Mouse (Mus musculus): Measurements from ENCODE around the gene Ube2q1. TPM values are rescaled to one million over a fixed set of nuclear protein-coding genes. Genes with fewer than 3 reads are reported as not detected.

The Ube2q1 gene
- polyA plus RNA-seq, 1 experiment: 26.2 TPM

GRCm38 (mm10) chr3:89808638-89809037 lies 35.2 kb downstream of the Ube2q1 start:
- Histone ChIP-seq H3K4me3 (ENCODE audit: low read depth, low read length) (no peak overlapping the region), H3K36me3 (ENCODE audit: control insufficient read depth, insufficient read depth, low read length) (no peaks in the 10 kb centered on the region), H3K27me3 (ENCODE audit: control insufficient read depth, insufficient read depth, low read length) (peaks cover 2% of the 10 kb centered on the region; the same call in 1 of the 2 replicates), H3K27ac (ENCODE audit: insufficient read depth, low read depth, low read length) (no peak overlapping the region), H3K4me1 (ENCODE audit: control insufficient read depth, insufficient read depth, insufficient read length, low read length) (no peaks in the 10 kb centered on the region)
- TF ChIP-seq POLR2A (IDR thresholded peaks at IDR 0.05; ENCODE audit: low read depth, low read length) (no peak), CTCF (IDR thresholded peaks at IDR 0.05; ENCODE audit: extremely low read depth, insufficient read length, insufficient replicate concordance, low read depth, low read length) (no peak)
- 31% methylated on average over 9 of the region's 9 CpGs for WGBS

- Histone ChIP-seq H3K36me3 (ENCODE audit: control insufficient read depth, insufficient read depth, low read length) (no peaks in the 10 kb centered on the region), H3K4me3 (ENCODE audit: low read depth, low read length) (no peak overlapping the region), H3K27ac (ENCODE audit: insufficient read depth, low read depth, low read length) (no peak overlapping the region), H3K4me1 (ENCODE audit: control insufficient read depth, insufficient read depth, insufficient read length, low read length) (no peaks in the 10 kb centered on the region), H3K27me3 (ENCODE audit: control insufficient read depth, insufficient read depth, low read length) (peaks cover 2% of the 10 kb centered on the region; the same call in 1 of the 2 replicates)
- TF ChIP-seq CTCF (IDR thresholded peaks at IDR 0.05; ENCODE audit: extremely low read depth, insufficient read length, insufficient replicate concordance, low read depth, low read length) (0 out of 2 replicates have a peak, but pooled peaks have one; percentile 6), POLR2A (IDR thresholded peaks at IDR 0.05; ENCODE audit: low read depth, low read length) (no peak)
Observed at GRCm38 (mm10) chr3:89810841-89811240, 37.4 kb downstream of the Ube2q1 start.

GRCm38 (mm10) chr3:89812166-89812565 lies 38.8 kb downstream of the Ube2q1 start:
- H3K27ac ChIP-seq (ENCODE audit: insufficient read depth, low read depth, low read length): no peak overlapping the region
- H3K4me3 ChIP-seq (ENCODE audit: low read depth, low read length): no peak overlapping the region
- H3K36me3 ChIP-seq (ENCODE audit: control insufficient read depth, insufficient read depth, low read length): no peaks in the 10 kb centered on the region
- peaks cover 2% of the 10 kb centered on the region; the same call in 1 of the 2 replicates for H3K27me3 ChIP-seq (ENCODE audit: control insufficient read depth, insufficient read depth, low read length)
- no peaks in the 10 kb centered on the region for H3K4me1 ChIP-seq (ENCODE audit: control insufficient read depth, insufficient read depth, insufficient read length, low read length)
- no peak for TF ChIP-seq CTCF (IDR thresholded peaks at IDR 0.05; ENCODE audit: extremely low read depth, insufficient read length, insufficient replicate concordance, low read depth, low read length)
- TF ChIP-seq POLR2A (IDR thresholded peaks at IDR 0.05; ENCODE audit: low read depth, low read length): no peak
- 64% methylated on average over 3 of the region's 3 CpGs for WGBS

GRCm38 (mm10) chr3:89814051-89814450 lies 40.6 kb downstream of the Ube2q1 start:
- Histone ChIP-seq H3K36me3 (ENCODE audit: control insufficient read depth, insufficient read depth, low read length) (no peaks in the 10 kb centered on the region), H3K27me3 (ENCODE audit: control insufficient read depth, insufficient read depth, low read length) (peaks cover 2% of the 10 kb centered on the region; the same call in 1 of the 2 replicates), H3K27ac (ENCODE audit: insufficient read depth, low read depth, low read length) (no peak overlapping the region), H3K4me3 (ENCODE audit: low read depth, low read length) (no peak overlapping the region), H3K4me1 (ENCODE audit: control insufficient read depth, insufficient read depth, insufficient read length, low read length) (no peaks in the 10 kb centered on the region)
- 69% methylated on average over 7 of the region's 7 CpGs for WGBS
- TF ChIP-seq POLR2A (IDR thresholded peaks at IDR 0.05; ENCODE audit: low read depth, low read length) (no peak), CTCF (IDR thresholded peaks at IDR 0.05; ENCODE audit: extremely low read depth, insufficient read length, insufficient replicate concordance, low read depth, low read length) (no peak)

GRCm38 (mm10) chr3:89817056-89817455 lies 43.6 kb downstream of the Ube2q1 start:
- WGBS: 66% methylated on average over 4 of the region's 4 CpGs
- Histone ChIP-seq H3K4me1 (ENCODE audit: control insufficient read depth, insufficient read depth, insufficient read length, low read length) (no peaks in the 10 kb centered on the region), H3K27me3 (ENCODE audit: control insufficient read depth, insufficient read depth, low read length) (peaks cover 2% of the 10 kb centered on the region), H3K27ac (ENCODE audit: insufficient read depth, low read depth, low read length) (no peak overlapping the region), H3K4me3 (ENCODE audit: low read depth, low read length) (no peak overlapping the region), H3K36me3 (ENCODE audit: control insufficient read depth, insufficient read depth, low read length) (no peaks in the 10 kb centered on the region)
- peak; percentile 60 for TF ChIP-seq CTCF (IDR thresholded peaks at IDR 0.05; ENCODE audit: extremely low read depth, insufficient read length, insufficient replicate concordance, low read depth, low read length)
- no peak for TF ChIP-seq POLR2A (IDR thresholded peaks at IDR 0.05; ENCODE audit: low read depth, low read length)

DNA sequence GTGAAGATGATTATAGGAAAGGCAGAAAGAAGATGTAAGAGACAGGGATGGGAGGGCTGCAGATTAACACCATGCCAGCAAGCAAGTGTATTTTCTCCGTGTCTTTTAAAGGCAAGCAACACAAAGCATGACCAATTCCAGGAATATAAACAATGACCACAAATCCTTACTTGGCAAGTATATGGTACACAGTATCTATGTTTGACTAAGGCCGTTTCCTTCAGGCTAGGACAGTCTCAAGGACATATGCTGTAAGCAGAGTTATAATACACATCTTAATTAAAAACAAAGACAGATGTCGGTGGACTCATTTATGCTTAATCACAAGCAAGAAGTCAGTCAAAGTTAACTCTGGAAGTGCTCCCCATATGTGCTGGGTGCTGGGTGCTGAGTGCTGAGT lies 45.2 kb downstream of the Ube2q1 start:
- no peaks in the 10 kb centered on the region for H3K36me3 ChIP-seq (ENCODE audit: control insufficient read depth, insufficient read depth, low read length)
- H3K4me1 ChIP-seq (ENCODE audit: control insufficient read depth, insufficient read depth, insufficient read length, low read length): no peaks in the 10 kb centered on the region
- TF ChIP-seq POLR2A (IDR thresholded peaks at IDR 0.05; ENCODE audit: low read depth, low read length): no peak
- TF ChIP-seq CTCF (IDR thresholded peaks at IDR 0.05; ENCODE audit: extremely low read depth, insufficient read length, insufficient replicate concordance, low read depth, low read length): no peak
- 48% methylated on average over 3 of the region's 3 CpGs for WGBS
- no peaks in the 10 kb centered on the region; the same call in 1 of the 2 replicates for H3K27me3 ChIP-seq (ENCODE audit: control insufficient read depth, insufficient read depth, low read length)
- H3K27ac ChIP-seq (ENCODE audit: insufficient read depth, low read depth, low read length): no peak overlapping the region
- H3K4me3 ChIP-seq (ENCODE audit: low read depth, low read length): no peak overlapping the region

DNA sequence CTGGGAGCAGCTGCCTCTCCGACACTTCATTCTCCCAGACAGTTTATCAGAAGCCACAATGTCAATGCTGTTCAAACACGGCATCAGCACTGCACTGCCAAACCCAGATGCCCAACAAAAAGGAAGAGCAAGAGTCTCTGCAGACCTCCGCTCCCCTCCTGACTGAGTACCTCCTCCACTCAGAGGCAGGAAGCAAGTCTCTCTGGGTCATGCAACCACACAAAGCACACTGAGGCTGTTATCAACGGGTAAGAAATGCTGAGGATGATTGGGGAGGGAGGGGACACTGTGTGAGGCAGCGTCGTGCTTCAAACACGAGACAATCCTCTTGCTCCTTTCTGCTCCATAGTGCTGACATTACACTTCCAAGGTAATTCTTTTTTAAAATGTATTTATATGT lies 46.5 kb downstream of the Ube2q1 start:
- TF ChIP-seq POLR2A (IDR thresholded peaks at IDR 0.05; ENCODE audit: low read depth, low read length) (no peak), CTCF (IDR thresholded peaks at IDR 0.05; ENCODE audit: extremely low read depth, insufficient read length, insufficient replicate concordance, low read depth, low read length) (no peak)
- Histone ChIP-seq H3K36me3 (ENCODE audit: control insufficient read depth, insufficient read depth, low read length) (no peaks in the 10 kb centered on the region), H3K4me3 (ENCODE audit: low read depth, low read length) (no peak overlapping the region), H3K27me3 (ENCODE audit: control insufficient read depth, insufficient read depth, low read length) (no peaks in the 10 kb centered on the region; the same call in 1 of the 2 replicates), H3K27ac (ENCODE audit: insufficient read depth, low read depth, low read length) (no peak overlapping the region), H3K4me1 (ENCODE audit: control insufficient read depth, insufficient read depth, insufficient read length, low read length) (no peaks in the 10 kb centered on the region)
- WGBS: 41% methylated on average over 7 of the region's 7 CpGs
